Mouse (Mus musculus) midbrain, embryonic 12.5 days (tissue): Measurements from ENCODE around the gene Capn11. TPM values are rescaled to one million over a fixed set of nuclear protein-coding genes. Genes with fewer than 3 reads are reported as not detected.

Source experiments
- ATAC-seq: fragments of 200-750 bp; cut with Nextera tagmentation; 2 replicates; pipeline ENCODE4 v1.8.0; 2017; ENCODE audit warnings: low read depth, moderate TSS enrichment, moderate library complexity; ENCODE audit not compliant: low FRiP score
- H3K27ac ChIP-seq: fragments of 300-500 bp; sonication (generic); replicated peaks from 2 replicates; pipeline ENCODE4 v1.5.1; 2016; ENCODE audit warnings: mild to moderate bottlenecking
- H3K27me3 ChIP-seq: fragments of 300-500 bp; sonication (generic); 2 replicates; pipeline ENCODE4 v1.6.1; 2016; ENCODE audit warnings: mild to moderate bottlenecking
- H3K36me3 ChIP-seq: fragments of 300-500 bp; sonication (generic); 2 replicates; pipeline ENCODE4 v1.6.1; 2016
- H3K4me1 ChIP-seq: fragments of 300-500 bp; sonication (generic); 2 replicates; pipeline ENCODE4 v1.6.1; 2016
- H3K4me2 ChIP-seq: fragments of 300-500 bp; sonication (generic); replicated peaks from 2 replicates; pipeline ENCODE4 v1.6.1; 2016; ENCODE audit warnings: mild to moderate bottlenecking, moderate library complexity
- H3K4me3 ChIP-seq: fragments of 300-500 bp; sonication (generic); 2 replicates; pipeline ENCODE4 v1.5.1; 2016; ENCODE audit warnings: mild to moderate bottlenecking
- H3K9ac ChIP-seq: fragments of 300-500 bp; sonication (generic); replicated peaks from 2 replicates; pipeline ENCODE4 v1.6.1; 2016; ENCODE audit warnings: mild to moderate bottlenecking, moderate library complexity
- H3K9me3 ChIP-seq: fragments of 300-500 bp; sonication (generic); 2 replicates; pipeline ENCODE4 v1.6.1; 2016; ENCODE audit warnings: mild to moderate bottlenecking
- WGBS: fragments of 180-500 bp; shearing (Covaris S2); methylation state at CpG from one replicate; pipeline ENCODE4 v1.1.7; 2016; 5-methylcytosine and 5-hydroxymethylcytosine counted together
- polyA plus RNA-seq: library from polyadenylated mRNA; unstranded; fragments of >200 nt; fragmentation: Nextera tagmentation; extraction: Ambion mirVana; gene quantifications from 2 replicates; pipeline ENCODE4 v1.2.1, GENCODE M21; 2016

Capn11 gene
- polyA plus RNA-seq, 1 experiment from 2014 or later, result 1.4 TPM

DNA sequence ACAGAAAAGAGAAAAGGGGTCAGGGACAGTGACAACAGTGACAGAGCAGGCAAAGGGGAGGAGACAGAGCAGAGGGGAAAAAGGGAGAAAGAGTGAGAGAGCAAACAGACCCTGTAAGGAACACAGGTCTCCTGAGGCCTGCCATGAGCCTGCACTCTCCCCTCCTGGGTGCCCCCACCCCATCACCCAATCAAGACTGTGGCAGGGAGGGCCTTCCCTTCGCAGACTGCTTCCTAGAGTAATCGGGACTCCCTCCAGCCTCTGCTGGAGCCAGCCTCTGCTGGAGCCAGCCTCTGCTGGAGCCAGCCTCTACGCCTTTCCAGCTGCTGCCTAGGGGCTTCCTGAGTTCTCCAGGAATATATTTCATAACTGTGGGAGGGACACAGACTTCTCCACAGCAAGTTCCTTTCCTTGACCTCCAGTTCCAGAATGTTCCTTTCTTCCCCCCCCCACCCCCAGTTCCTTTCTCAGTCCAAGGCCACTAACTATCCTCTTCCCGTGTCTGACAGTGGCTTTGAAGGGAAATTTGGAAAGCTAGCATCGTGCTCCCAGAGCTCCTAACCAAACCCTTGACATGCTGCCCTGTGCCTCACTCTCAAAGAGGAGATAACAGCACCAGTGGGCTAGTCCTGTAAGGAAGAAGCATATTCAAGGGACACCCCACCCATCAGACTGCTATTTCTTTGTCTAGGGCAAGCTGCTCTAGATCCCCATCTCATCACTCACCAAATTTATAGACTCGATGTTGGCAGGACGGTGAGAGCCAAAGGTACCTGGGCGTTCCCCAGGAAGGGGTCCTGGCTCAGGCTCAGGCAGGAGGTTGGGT lies 66.3 kb downstream of the Capn11 start:
- Histone ChIP-seq H3K9ac (0 out of 2 replicates have a peak overlapping the region, but pooled peaks have one; percentile 29), H3K4me2 (peak overlapping the region; percentile 97; the same call in 1 of the 2 replicates), H3K4me1 (peaks cover 49% of the 10 kb centered on the region), H3K9me3 (no peaks in the 10 kb centered on the region), H3K36me3 (no peaks in the 10 kb centered on the region), H3K4me3 (no peak overlapping the region), H3K27me3 (peaks cover 58% of the 10 kb centered on the region), H3K27ac (no peak overlapping the region)
- WGBS, result 57% methylated on average over 8 of the region's 8 CpGs
- ATAC-seq, result no peak

DNA sequence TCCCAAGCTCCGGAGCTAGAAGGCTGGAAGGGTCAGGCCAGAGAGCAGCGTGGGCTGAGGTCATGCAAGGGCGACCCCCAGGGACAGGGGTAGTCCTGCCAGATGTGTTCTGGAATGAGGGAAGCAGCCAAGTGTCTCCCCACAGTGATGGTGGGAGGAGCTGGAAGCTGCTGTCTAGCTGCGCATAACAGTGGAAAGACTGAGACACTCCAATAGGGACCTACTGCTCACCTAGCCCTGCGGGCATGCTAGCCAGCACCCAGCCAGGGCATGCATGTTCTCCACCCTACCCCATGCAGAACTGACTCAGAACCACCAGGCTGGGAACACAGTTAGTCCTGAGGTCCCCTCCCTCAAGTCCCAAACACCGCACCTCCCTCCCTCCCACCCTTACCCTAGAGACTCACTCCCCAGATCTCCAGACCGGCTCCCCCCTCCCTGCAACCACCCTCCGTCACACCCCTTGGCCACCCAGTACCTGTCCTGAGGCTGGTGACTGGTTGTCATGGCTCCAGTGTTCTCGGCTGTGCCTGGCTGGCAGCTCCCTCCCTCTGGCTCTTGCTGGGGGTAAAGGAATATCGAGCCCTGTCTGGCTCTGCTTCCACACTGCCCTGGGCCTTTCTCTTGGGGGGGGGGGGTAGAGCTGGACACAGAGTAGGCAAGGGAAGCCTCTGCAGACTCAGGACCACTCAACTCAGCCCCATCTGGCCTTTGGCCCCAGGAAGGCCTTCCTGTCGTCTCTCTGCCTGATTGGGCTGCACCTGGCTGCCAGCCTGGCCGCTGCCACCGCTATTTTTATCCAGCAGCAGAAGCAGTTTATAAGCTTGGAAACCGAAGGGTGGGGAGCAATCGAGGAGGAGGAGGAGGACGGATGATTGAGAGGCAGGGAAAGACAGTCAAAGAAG lies 67.2 kb downstream of the Capn11 start:
- Histone ChIP-seq H3K4me1 (peaks cover 46% of the 10 kb centered on the region), H3K27me3 (peaks cover 55% of the 10 kb centered on the region), H3K9me3 (no peaks in the 10 kb centered on the region), H3K27ac (no peak overlapping the region), H3K4me3 (no peak overlapping the region), H3K4me2 (no peak overlapping the region; the same call in 1 of the 2 replicates), H3K9ac (0 out of 2 replicates have a peak overlapping the region, but pooled peaks have one; percentile 4), H3K36me3 (0 out of 2 replicates have a peak, but pooled peaks cover 4% of the 10 kb centered on the region)
- WGBS, result 57% methylated on average over 16 of the region's 16 CpGs
- no peak for ATAC-seq

DNA sequence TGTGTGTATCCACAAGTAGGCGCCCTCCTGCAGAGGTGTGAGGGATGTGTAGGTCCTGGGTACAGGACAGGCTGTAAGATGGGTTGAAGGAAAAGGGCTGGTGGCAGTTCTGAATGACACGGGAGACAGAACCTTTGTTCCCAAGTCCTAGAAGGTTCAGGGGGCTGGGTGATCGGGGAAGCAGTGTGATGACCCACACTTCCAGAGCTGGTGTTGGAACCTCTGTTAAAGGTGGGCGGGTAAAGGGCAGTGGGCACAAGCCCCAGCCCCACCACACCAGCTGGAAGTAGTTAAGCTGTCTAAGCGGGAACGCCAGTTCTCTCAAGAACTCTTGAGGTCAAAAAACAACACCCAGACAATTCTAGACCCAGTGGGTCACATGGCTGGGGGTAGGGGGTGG lies 68.7 kb downstream of the Capn11 start:
- Histone ChIP-seq H3K4me1 (peaks cover 33% of the 10 kb centered on the region), H3K9ac (no peak overlapping the region)

DNA sequence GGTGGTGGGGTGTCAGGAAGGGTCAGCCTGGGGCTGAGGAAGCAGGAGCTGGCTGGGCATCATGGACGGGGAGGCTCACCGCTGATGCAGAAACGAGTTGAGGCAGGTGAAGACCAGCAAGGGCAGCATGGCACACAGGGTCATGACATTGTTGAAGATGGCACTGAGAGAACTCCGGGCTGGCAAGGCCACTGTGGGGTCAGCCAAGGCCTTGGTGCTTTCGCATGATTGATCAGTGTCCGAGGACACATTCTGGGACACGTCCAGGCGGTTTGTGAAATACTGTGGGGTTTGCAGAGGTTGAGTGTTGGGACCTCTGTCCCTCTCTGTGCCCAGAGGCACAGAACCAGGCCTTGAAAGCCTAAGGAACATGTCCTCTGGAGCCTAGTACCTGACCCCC lies 69.3 kb downstream of the Capn11 start:
- Histone ChIP-seq H3K27ac (no peak overlapping the region), H3K36me3 (0 out of 2 replicates have a peak, but pooled peaks cover 5% of the 10 kb centered on the region)

More for the DNA sequence above, 68.7 kb downstream of the Capn11 start:
- peaks cover 39% of the 10 kb centered on the region for H3K27me3 ChIP-seq
- ATAC-seq, result no peak
- no peaks in the 10 kb centered on the region for H3K9me3 ChIP-seq
- WGBS, result 87% methylated on average over 6 of the region's 6 CpGs
- no peak overlapping the region for H3K4me3 ChIP-seq
- no peak overlapping the region for H3K27ac ChIP-seq
- H3K36me3 ChIP-seq, result 0 out of 2 replicates have a peak, but pooled peaks cover 5% of the 10 kb centered on the region
- no peak overlapping the region for H3K4me2 ChIP-seq

DNA sequence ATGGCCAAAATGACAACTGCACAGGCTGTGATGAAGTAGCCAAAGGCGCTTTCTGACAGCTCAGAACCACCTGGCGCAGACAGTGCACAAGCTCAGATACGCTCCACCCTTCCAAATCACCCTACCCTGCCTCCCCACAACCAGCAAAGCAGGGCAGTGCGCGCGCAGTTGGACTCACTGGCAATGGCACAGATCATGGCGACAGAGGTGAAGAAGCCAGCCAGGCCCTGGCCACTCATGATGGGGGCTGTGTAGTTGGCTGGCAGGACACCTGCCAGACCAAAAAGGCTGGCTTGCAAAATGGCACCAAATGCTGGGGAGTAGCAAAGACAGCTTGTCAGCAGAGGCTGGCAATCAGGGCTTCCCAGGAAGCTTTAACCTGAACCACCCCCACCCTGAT lies 69.9 kb downstream of the Capn11 start:
- no peak overlapping the region for H3K9ac ChIP-seq
- ATAC-seq, result no peak
- H3K36me3 ChIP-seq, result 0 out of 2 replicates have a peak, but pooled peaks cover 5% of the 10 kb centered on the region
- WGBS, result over 99% methylated on average over 7 of the region's 7 CpGs
- no peak overlapping the region for H3K27ac ChIP-seq
- H3K9me3 ChIP-seq, result no peaks in the 10 kb centered on the region
- peaks cover 28% of the 10 kb centered on the region for H3K27me3 ChIP-seq
- H3K4me2 ChIP-seq, result no peak overlapping the region
- H3K4me1 ChIP-seq, result peaks cover 32% of the 10 kb centered on the region
- no peak overlapping the region for H3K4me3 ChIP-seq

More for the DNA sequence above, 69.3 kb downstream of the Capn11 start:
- Histone ChIP-seq H3K4me3 (no peak overlapping the region), H3K4me1 (peaks cover 32% of the 10 kb centered on the region), H3K27me3 (peaks cover 34% of the 10 kb centered on the region), H3K9me3 (no peaks in the 10 kb centered on the region), H3K9ac (no peak overlapping the region), H3K4me2 (no peak overlapping the region)
- no peak for ATAC-seq
- WGBS, result 95% methylated on average over 8 of the region's 8 CpGs

DNA sequence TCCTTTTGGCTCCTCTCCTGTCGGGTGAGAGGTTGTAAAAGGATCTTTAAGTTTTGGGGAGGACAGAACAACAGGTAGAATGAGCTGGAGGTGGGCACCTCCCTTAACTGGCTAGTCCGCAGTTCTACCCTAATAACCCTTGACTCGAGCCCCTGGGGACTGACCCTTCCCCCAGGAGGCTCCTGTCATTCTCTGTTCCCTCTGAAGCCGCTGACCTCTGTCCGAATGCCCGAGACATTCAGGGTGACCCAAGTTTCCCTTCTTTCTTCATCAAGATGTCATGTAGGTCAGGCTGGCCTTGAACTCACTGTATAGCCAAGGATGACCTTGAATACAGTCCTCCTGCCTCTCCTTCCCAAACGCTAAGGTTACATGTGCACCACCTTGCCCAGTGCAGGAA lies 70.8 kb downstream of the Capn11 start:
- Histone ChIP-seq H3K36me3 (0 out of 2 replicates have a peak, but pooled peaks cover 5% of the 10 kb centered on the region), H3K4me2 (no peak overlapping the region), H3K27ac (no peak overlapping the region), H3K9ac (no peak overlapping the region), H3K27me3 (peaks cover 19% of the 10 kb centered on the region), H3K4me1 (peaks cover 28% of the 10 kb centered on the region), H3K4me3 (no peak overlapping the region), H3K9me3 (no peaks in the 10 kb centered on the region)
- WGBS, result 84% methylated on average over 6 of the region's 7 CpGs
- ATAC-seq, result no peak

DNA sequence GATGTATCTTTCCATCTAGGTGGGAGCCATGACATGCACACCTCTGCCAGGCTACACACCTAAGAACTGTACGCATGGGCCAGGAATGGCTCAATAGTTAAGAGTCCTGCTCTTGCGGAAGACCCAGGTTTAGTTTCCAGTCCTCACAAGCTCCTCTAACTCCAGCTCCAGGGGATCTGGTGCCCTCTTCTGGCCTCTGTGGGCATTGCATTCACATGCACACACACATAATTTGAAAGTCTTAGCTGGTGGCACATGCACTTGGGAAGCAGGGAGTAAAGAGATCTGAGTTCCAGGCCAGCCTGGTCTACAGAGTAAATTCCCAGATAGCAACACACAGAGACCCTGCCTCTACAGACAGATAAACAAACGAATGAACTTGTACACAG lies 72.7 kb downstream of the Capn11 start:
- Histone ChIP-seq H3K4me3 (no peak overlapping the region), H3K27me3 (no peaks in the 10 kb centered on the region), H3K9me3 (no peaks in the 10 kb centered on the region), H3K4me1 (peaks cover 16% of the 10 kb centered on the region), H3K36me3 (0 out of 2 replicates have a peak, but pooled peaks cover 5% of the 10 kb centered on the region), H3K4me2 (no peak overlapping the region), H3K9ac (no peak overlapping the region), H3K27ac (no peak overlapping the region)
- ATAC-seq, result no peak
- WGBS, result 94% methylated on average over 3 of the region's 3 CpGs

DNA sequence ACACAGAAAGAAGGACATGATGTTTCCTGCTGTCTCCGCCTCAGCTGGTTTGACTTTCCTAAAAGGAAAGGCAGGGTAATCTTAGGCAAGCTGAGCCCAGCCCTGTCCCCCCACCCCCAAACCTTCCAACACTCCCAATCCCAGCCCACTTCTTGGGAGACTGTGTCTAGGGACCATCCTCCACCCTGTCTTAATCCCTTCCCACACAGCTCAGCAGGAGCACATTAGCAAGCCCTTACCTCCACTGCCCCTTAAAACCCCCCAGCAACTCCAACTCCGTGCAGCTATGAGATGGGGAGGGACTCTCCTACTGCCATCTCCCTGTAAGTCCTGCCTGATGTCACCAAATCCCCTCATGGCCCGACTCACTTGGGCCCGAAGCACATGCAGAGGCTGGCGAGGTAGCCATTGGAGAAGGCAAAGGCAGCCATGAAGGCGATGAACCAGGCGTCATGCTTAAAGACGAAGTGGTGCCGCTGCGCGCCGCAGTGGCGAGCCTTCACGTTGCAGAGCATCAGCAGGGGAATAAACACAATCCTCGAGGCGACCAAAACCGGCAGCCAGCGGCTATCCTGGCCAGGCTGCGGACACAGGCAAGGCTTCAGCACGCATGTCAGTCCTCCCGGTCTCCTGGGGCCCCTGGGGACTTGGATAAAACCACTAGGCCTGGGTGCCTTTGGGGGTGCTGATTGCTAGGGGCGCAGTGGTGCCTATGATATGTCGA lies 73.2 kb downstream of the Capn11 start:
- Histone ChIP-seq H3K4me3 (no peak overlapping the region), H3K27me3 (no peaks in the 10 kb centered on the region), H3K9ac (no peak overlapping the region), H3K36me3 (0 out of 2 replicates have a peak, but pooled peaks cover 5% of the 10 kb centered on the region), H3K27ac (peak overlapping the region; percentile 69; the same call in 1 of the 2 replicates), H3K4me1 (peaks cover 20% of the 10 kb centered on the region), H3K9me3 (no peaks in the 10 kb centered on the region), H3K4me2 (no peak overlapping the region)
- 56% methylated on average over 23 of the region's 23 CpGs for WGBS
- no peak for ATAC-seq

DNA sequence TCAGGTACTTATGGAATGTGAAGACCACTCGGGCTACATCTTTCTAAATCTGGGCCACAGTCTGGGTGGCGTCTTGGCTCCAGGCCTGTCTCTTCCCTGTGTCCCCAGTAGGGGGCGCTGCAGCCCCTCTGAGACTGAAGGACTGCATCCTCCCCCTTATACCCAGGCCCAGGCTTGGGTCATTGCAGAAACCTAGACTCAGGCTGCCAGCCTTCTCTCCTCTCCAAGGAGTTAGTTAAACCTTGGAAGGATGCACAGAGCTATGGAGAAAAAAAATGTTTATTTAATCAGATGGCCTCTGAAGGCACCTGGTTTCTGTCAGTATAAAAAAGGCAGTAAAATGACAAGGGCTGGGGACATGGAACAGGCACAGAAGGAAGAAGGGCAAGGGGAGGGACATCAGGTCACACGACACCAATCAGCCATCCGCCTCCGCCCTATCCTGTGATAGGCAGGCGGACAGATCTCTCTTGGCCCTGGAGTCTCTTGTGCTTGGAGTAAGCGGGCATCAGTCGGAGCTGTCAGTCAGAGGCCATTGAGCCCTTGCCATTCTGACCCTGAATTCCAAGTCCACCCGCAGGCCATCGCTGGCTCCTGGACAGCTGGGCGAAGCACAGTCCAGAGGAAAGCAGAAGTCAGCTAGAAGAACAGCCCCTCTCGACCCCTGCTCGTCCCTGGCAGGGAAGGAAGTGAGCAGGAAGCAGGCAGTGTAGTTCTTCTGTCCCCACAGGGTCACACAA lies 74.0 kb downstream of the Capn11 start:
- 0 out of 2 replicates have a peak, but pooled peaks cover 5% of the 10 kb centered on the region for H3K36me3 ChIP-seq
- WGBS, result 15% methylated on average over 14 of the region's 14 CpGs
- no peak overlapping the region for H3K9ac ChIP-seq
- H3K4me1 ChIP-seq, result peaks cover 20% of the 10 kb centered on the region
- H3K4me3 ChIP-seq, result no peak overlapping the region
- no peak overlapping the region for H3K4me2 ChIP-seq
- no peaks in the 10 kb centered on the region for H3K9me3 ChIP-seq
- peak; percentile 66 for ATAC-seq
- peak overlapping the region; percentile 69 for H3K27ac ChIP-seq
- H3K27me3 ChIP-seq, result no peaks in the 10 kb centered on the region

DNA sequence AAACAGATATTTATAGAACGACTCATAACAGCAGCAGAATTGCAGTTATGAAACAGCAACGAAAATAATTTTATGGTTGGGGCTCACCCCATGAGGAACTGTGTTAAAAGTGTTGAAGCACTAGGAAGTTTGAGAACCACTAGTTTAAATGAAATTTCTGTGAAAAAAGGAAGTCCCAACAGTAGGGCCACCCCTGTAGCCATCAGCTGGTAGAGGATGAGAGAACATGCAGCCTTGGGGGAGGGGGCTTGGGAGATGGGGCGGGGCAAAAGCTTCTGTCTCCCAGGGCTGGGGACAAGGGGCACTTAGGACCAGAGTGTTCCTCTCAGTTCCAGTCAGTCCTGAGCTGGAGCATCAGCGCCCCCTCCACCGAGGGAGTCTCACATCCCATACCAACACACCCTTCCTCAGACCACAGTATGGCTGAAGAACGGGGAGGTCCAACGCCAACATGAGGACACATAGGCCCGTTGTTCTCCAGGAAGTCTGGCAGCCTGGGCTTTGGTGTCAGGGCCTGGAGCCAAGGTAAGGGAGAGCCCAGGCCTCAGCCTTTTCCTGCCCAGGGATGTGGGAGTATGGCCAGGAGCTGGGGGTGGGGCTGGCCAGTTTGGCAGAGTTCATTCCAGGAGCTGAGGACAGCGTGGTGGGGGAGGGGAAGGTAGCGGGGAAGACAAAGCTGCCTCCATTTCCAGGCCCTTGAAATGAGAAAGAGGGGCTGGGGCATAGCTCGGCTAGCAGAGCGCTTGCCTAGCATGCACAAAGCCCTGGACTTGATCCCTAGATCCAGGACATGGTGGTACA lies 74.8 kb downstream of the Capn11 start:
- Histone ChIP-seq H3K27me3 (no peaks in the 10 kb centered on the region), H3K36me3 (0 out of 2 replicates have a peak, but pooled peaks cover 5% of the 10 kb centered on the region), H3K4me2 (no peak overlapping the region; the same call in 1 of the 2 replicates), H3K4me1 (peaks cover 20% of the 10 kb centered on the region), H3K4me3 (no peak overlapping the region), H3K27ac (peak overlapping the region; percentile 69), H3K9me3 (no peaks in the 10 kb centered on the region), H3K9ac (peak overlapping the region; percentile 34; the same call in 1 of the 2 replicates)
- WGBS, result 39% methylated on average over 12 of the region's 12 CpGs
- ATAC-seq, result peak; percentile 10; the same call in 1 of the 2 replicates
